8 mouse cellular contexts compared by ENCODE assay signal in genomic region chrX:96878721-96879120, GRCm38 (mm10).
DNase-seq lines count a peak whose midpoint lies in the region; ATAC-seq and TF ChIP-seq lines count a peak whose summit lies in the region.
"Had no signal": no experiment of that assay in that cellular context is flagged by ENCODE, and none has a peak within 500 bp of the region (broad histone marks: within the 10 kb centered on the region; RNA-seq: fewer than 3 reads in every experiment).

No protein-coding gene starts in this region.

- DNase-seq in hindbrain, embryonic 10.5 days (ENCODE audit: low spot score) = peak; percentile 3
- peak; percentile 21 for DNase-seq in right cerebral cortex, adult 18-20 months
- no peak for DNase-seq in right cerebral cortex, postnatal 36 days (ENCODE audit: low spot score in 2 of 2)
- peak; percentile 19 for DNase-seq in embryo, embryonic 11 days
- peak; percentile 21 for DNase-seq in stomach, postnatal 0 days (ENCODE audit: low spot score)
- no peak for DNase-seq in thymus, postnatal 14 days

- H3K9me3 ChIP-seq in hindbrain, embryonic 10.5 days = no peaks in the 10 kb centered on the region
- H3K9me3 ChIP-seq in hindbrain, embryonic 13.5 days = no peaks in the 10 kb centered on the region
- H3K9me3 ChIP-seq in stomach, postnatal 0 days (ENCODE audit: control insufficient read depth, low read length) = no peaks in the 10 kb centered on the region

- no peak overlapping the region for H3K27ac ChIP-seq in hindbrain, embryonic 10.5 days
- H3K27ac ChIP-seq in hindbrain, embryonic 13.5 days = no peak overlapping the region
- H3K27ac ChIP-seq in stomach, postnatal 0 days (replicated peaks) = no peak overlapping the region
- H3K27ac ChIP-seq: liver, embryonic 14.5 days had no signal

- H3K36me3 ChIP-seq in hindbrain, embryonic 10.5 days = no peaks in the 10 kb centered on the region
- no peaks in the 10 kb centered on the region for H3K36me3 ChIP-seq in hindbrain, embryonic 13.5 days
- H3K36me3 ChIP-seq in stomach, postnatal 0 days (ENCODE audit: control insufficient read depth, insufficient read depth, low read length) = no peaks in the 10 kb centered on the region

- no peak overlapping the region for H3K4me2 ChIP-seq in hindbrain, embryonic 13.5 days
- H3K4me2 ChIP-seq in stomach, postnatal 0 days (replicated peaks; ENCODE audit: low read depth) = no peak overlapping the region

- H3K27me3 ChIP-seq in hindbrain, embryonic 10.5 days (ENCODE audit: insufficient read depth, poor library complexity, severe bottlenecking) = no peaks in the 10 kb centered on the region
- H3K27me3 ChIP-seq in hindbrain, embryonic 13.5 days = no peaks in the 10 kb centered on the region
- H3K27me3 ChIP-seq in stomach, postnatal 0 days (ENCODE audit: control insufficient read depth, insufficient read depth, low read length) = no peaks in the 10 kb centered on the region

- no peak overlapping the region for H3K4me3 ChIP-seq in hindbrain, embryonic 10.5 days
- no peak overlapping the region for H3K4me3 ChIP-seq in hindbrain, embryonic 13.5 days
- H3K4me3 ChIP-seq in stomach, postnatal 0 days (ENCODE audit: low read depth, low read length) = no peak overlapping the region

- peak; percentile 67 for TF ChIP-seq CTCF in stomach, postnatal 0 days (IDR thresholded peaks at IDR 0.05; ENCODE audit: low read depth)

- ATAC-seq in hindbrain, embryonic 13.5 days (ENCODE audit: low FRiP score) = no peak
- ATAC-seq in stomach, postnatal 0 days (ENCODE audit: low FRiP score, low TSS enrichment) = no peak

- H3K9ac ChIP-seq in hindbrain, embryonic 13.5 days = no peak overlapping the region
- H3K9ac ChIP-seq in stomach, postnatal 0 days (ENCODE audit: low read length) = no peak overlapping the region
- H3K9ac ChIP-seq: liver, embryonic 14.5 days had no signal

- TF ChIP-seq EP300 in stomach, postnatal 0 days (optimal IDR thresholded peaks at IDR 0.05) = no peak

- H3K4me1 ChIP-seq in hindbrain, embryonic 10.5 days (replicated peaks) = no peaks in the 10 kb centered on the region
- no peaks in the 10 kb centered on the region for H3K4me1 ChIP-seq in hindbrain, embryonic 13.5 days (replicated peaks)
- no peaks in the 10 kb centered on the region for H3K4me1 ChIP-seq in stomach, postnatal 0 days (replicated peaks; ENCODE audit: control insufficient read depth, insufficient read depth)

Comparison
In these comparisons a context has a peak if more than half of its experiments do, and no peak if none do; other contexts are left out.
1. DNase-seq: peak in hindbrain, embryonic 10.5 days (single experiment), right cerebral cortex, adult 18-20 months (single experiment), embryo, embryonic 11 days (single experiment) and stomach, postnatal 0 days (single experiment); none in right cerebral cortex, postnatal 36 days (0 of 2) and thymus, postnatal 14 days (single experiment).